Mouse (Mus musculus) kidney, adult 2 months (tissue): Measurements from ENCODE around the gene Gars.

Source experiments
- CTCF ChIP-seq: fragments of 200-500 bp; conservative IDR thresholded peaks from 2 replicates; pipeline ENCODE4 v1.5.1; 2011; ENCODE audit warnings: low read depth, mild to moderate bottlenecking, control low read depth, low read length, moderate library complexity, mixed read lengths; ENCODE audit not compliant: insufficient read depth, insufficient read length
- POLR2A ChIP-seq: fragments of 200-500 bp; IDR thresholded peaks from one replicate; pipeline ENCODE4 v1.6.1; 2011; ENCODE audit warnings: low read depth, low read length, control low read depth

GRCm38 (mm10) chr6:55010330-55011091 lies 27.3 kb upstream of the Gars start:
- TF ChIP-seq CTCF (no peak), POLR2A (no peak)
